Mouse (Mus musculus): ENCODE measurements around the gene Srpr.

The Srpr gene

DNA sequence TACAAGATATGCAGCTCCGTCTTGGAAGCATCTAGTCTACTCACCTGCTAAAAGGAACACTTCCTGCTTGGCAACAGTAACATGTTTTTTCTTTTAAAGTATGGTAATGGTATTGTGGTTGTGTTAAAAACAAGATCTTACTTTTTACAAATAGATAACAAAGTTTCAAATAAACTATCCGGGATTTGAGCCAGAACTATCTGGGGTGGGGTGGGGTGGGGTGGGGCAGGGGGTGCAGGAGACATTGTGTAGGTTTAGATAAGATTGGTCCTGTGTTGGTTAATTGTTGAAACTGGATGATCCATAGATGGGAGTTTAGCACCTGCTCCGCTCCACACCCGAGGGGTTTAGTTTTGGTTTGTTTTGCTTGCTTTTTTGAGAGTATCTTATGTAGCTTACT is 62.4 kb downstream of the Srpr start:
- DNase-seq (ENCODE audit: low spot score) = no peak

GRCm38 (mm10) chr9:35263431-35263830 is 63.5 kb downstream of the Srpr start:
- DNase-seq (ENCODE audit: low spot score) = no peak

- no peak for DNase-seq (ENCODE audit: low spot score)
These were observed 64.5 kb downstream of the Srpr start for GRCm38 (mm10) chr9:35264509-35264908.

- peak; percentile 97 for DNase-seq (ENCODE audit: low spot score)
These were observed 67.4 kb downstream of the Srpr start, which contains the start of the genes Fam118b and Rpusd4 for GRCm38 (mm10) chr9:35267146-35267975. Gene Fam118b (minus strand): TSS chr9:35267805. Gene Rpusd4 (plus strand): TSS chr9:35267865.

- DNase-seq (ENCODE audit: low spot score) = peak; percentile 33
These were observed 68.2 kb downstream of the Srpr start for GRCm38 (mm10) chr9:35267976-35268715.

- no peak for DNase-seq (ENCODE audit: low spot score)
These were observed 77.9 kb downstream of the Srpr start for GRCm38 (mm10) chr9:35277855-35278365.

DNA sequence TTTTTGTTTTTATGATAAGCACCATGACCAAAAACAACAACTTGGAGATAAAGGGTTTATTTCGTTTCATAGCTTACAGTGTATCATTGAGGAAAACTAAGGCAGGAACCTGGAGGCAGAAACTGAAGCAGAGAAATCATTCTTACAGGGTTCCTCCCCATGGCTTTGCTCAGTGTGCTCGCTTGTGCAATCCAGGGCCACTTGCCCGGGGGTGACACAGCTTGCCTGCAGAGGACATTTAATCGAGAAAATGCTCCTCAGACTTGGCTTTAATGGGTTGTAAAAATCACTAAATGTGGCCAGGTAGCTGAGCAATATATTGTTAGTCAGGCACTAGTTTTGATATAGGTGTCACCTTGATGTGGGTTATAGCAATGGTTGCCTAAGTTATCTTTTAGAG is 78.5 kb downstream of the Srpr start:
- DNase-seq (ENCODE audit: low spot score) = no peak

GRCm38 (mm10) chr9:35282006-35282850 is 82.3 kb downstream of the Srpr start:
- peak; percentile 89 for DNase-seq (ENCODE audit: low spot score)

GRCm38 (mm10) chr9:35282851-35283200 is 82.9 kb downstream of the Srpr start:
- DNase-seq (ENCODE audit: low spot score) = no peak

DNA sequence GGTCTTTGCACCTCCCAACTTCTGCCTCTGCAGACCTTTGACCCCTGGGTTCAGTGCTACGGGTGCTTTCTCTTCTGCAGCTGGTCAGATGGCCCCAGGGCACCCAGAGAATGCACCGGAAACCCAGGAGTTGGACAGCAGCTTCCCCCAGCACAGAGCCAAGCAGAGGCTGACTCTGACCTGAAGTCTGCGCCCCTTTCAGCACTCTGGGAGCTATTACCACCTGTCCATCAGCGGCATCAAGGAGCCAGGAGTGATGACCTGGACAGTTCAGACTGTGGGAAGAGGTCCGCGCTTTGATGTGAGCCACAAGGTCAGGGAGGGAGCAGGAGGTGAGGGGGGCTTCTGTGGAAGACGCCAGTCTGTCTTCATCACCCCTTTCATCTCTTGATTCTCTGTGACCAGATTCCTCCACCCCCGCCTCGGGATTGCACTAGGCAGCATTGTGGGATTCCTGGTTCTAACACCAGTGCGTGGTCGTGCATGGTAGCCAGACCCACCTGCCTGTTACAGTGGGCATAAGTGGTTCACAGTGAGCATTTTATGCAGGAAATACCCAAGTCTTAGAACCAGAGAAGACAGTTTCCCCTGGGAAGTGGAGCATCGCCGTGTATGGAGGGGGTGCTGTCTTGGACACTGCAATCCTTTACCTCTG is 83.6 kb downstream of the Srpr start:
- DNase-seq (ENCODE audit: low spot score) = no peak

DNA sequence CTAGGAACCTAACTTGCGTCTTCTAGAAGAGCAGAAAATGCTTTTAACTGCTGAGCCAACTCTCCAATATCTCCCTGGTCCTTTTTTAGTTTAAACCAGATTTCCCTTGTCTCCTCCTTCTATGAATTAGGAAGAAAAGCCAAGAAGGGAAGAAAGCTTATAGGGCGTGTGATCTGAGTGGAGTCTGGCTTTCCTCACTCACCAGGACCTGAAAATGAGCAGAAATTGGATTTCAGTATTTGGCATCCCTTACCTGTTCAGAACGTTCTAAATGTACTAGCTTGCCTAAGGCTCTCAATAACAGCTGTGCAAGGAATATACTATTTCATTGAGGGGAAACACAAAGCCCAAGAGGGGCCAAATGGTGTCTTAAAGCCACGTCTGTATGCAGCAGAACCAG is 84.4 kb downstream of the Srpr start:
- DNase-seq (ENCODE audit: low spot score) = no peak

- DNase-seq (ENCODE audit: low spot score) = no peak
These were observed 86.4 kb downstream of the Srpr start for GRCm38 (mm10) chr9:35286351-35286750.

- DNase-seq (ENCODE audit: low spot score) = peak; percentile 70
These were observed 90.0 kb downstream of the Srpr start for GRCm38 (mm10) chr9:35289992-35290391.

- no peak for DNase-seq (ENCODE audit: low spot score)
These were observed 90.4 kb downstream of the Srpr start for GRCm38 (mm10) chr9:35290417-35290816.

DNA sequence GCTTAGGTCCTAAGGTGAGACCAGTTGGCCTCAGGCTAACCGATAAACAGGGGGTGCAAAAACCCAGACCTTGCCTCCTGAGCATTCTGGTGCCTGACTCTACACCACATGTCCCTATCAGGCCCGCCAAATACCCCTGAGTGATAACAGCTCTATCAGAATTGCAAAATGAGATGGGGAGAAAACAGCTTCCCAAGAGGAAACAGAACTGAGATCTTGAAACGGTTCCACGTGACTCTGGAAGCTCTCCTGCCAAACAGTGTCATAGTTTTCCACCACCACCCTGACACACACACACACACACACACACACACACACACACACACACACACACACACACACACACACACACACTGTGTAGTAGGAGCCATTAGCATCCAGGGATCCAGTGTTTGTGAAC is 90.9 kb downstream of the Srpr start:
- no peak for DNase-seq (ENCODE audit: low spot score)

DNA sequence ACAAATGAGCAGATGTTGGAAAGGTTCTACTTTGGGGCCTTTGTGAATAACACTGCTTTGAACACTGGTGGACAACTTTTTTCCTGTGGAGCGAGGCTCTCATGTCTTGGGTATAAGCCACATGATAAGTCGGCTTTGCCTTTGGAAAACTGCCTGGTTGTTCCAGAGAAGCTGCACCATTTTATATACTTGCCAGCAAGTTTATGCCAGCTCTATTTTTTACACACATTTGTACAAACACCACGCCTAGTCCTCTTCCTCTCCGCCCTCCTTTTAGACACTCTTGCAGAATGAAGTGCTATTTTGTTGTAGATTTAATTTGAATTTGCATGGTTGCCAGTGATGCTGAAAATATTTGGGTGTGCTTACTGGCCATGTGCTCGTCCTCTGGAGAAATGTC is 93.5 kb downstream of the Srpr start:
- DNase-seq (ENCODE audit: low spot score) = no peak

Measured in retina, embryonic 14.5 days (tissue).